Mouse (Mus musculus) granulocyte monocyte progenitor cell, adult 5-6 weeks (primary cell): ENCODE data around the gene Mettl24. TPM values are rescaled to one million over a fixed set of nuclear protein-coding genes. Genes with fewer than 3 reads are reported as not detected.
"Not testable (repeated sequence)": the region's sequence is repeated elsewhere in the genome, so short reads cannot be mapped to it uniquely, and the experiment has no call there.

Experiments
- ATAC-seq: replicated peaks from 2 replicates; pipeline ENCODE4 v1.8.0; 2016; ENCODE audit warnings: mild to moderate bottlenecking, moderate TSS enrichment, inconsistent platforms; ENCODE audit not compliant: poor library complexity, severe bottlenecking
- total RNA-seq, 2 experiments: library from RNA; stranded (forward) in 1 of 2; stranded (reverse) in 1 of 2; fragments of 200-712, 200-1000 nt in 1 of 2; fragments of >200 nt in 1 of 2; fragmentation: Nextera tagmentation in 1 of 2; gene quantifications; 2 replicates each; pipeline ENCODE4 v1.2.3; 2014 to 2017

Mettl24 gene
- total RNA-seq, 2 experiments from 2014 or later: 0.21 TPM; not detected in 1

GRCm38 (mm10) chr10:40730200-40730599 is 47.1 kb downstream of the Mettl24 start:
- no peak for ATAC-seq

GRCm38 (mm10) chr10:40733291-40733690 is 50.2 kb downstream of the Mettl24 start:
- ATAC-seq: no peak

GRCm38 (mm10) chr10:40736172-40736571 is 53.1 kb downstream of the Mettl24 start:
- ATAC-seq: no peak

- no peak for ATAC-seq
Observed at GRCm38 (mm10) chr10:40737274-40738112, 54.4 kb downstream of the Mettl24 start.

- ATAC-seq: no peak
Observed at GRCm38 (mm10) chr10:40740696-40741095, 57.6 kb downstream of the Mettl24 start.

GRCm38 (mm10) chr10:40750293-40751047 is 67.4 kb downstream of the Mettl24 start:
- no peak for ATAC-seq

GRCm38 (mm10) chr10:40751157-40751556 is 68.1 kb downstream of the Mettl24 start:
- ATAC-seq: no peak

- ATAC-seq: no peak
Observed at GRCm38 (mm10) chr10:40753036-40753435, 70.0 kb downstream of the Mettl24 start.

GRCm38 (mm10) chr10:40758171-40759010 is 75.3 kb downstream of the Mettl24 start:
- no peak for ATAC-seq

- not testable (repeated sequence) for ATAC-seq
Observed at GRCm38 (mm10) chr10:40759391-40760194, 76.5 kb downstream of the Mettl24 start.

- no peak for ATAC-seq
Observed at GRCm38 (mm10) chr10:40760195-40761009, 77.3 kb downstream of the Mettl24 start.

- no peak for ATAC-seq
Observed at GRCm38 (mm10) chr10:40761010-40761752, 78.1 kb downstream of the Mettl24 start.

GRCm38 (mm10) chr10:40762624-40763023 is 79.5 kb downstream of the Mettl24 start:
- ATAC-seq: no peak

- ATAC-seq: no peak
Observed at GRCm38 (mm10) chr10:40763084-40763720, 80.1 kb downstream of the Mettl24 start.

GRCm38 (mm10) chr10:40772266-40772665 is 89.2 kb downstream of the Mettl24 start:
- no peak for ATAC-seq

- no peak for ATAC-seq
Observed at GRCm38 (mm10) chr10:40775151-40775550, 92.1 kb downstream of the Mettl24 start.

GRCm38 (mm10) chr10:40775655-40776054 is 92.6 kb downstream of the Mettl24 start:
- no peak for ATAC-seq

- no peak for ATAC-seq
Observed at GRCm38 (mm10) chr10:40777171-40777570, 94.1 kb downstream of the Mettl24 start.
